Comparison of ENCODE assay signal across 15 mouse cellular contexts in genomic region chr19:45938064-45938463, GRCm38 (mm10).
DNase-seq lines count a peak whose midpoint lies in the region; ATAC-seq and TF ChIP-seq lines count a peak whose summit lies in the region.
"Had no signal": no experiment of that assay in that cellular context is flagged by ENCODE, and none has a peak within 500 bp of the region (broad histone marks: within the 10 kb centered on the region; RNA-seq: fewer than 3 reads in every experiment).

No protein-coding gene starts in this region.

- no peak; the same call in 1 of the 2 replicates for TF ChIP-seq CTCF in left cerebral cortex, adult 2 months (IDR thresholded peaks at IDR 0.05)

- H3K9me3 ChIP-seq in forebrain, embryonic 10.5 days: no peaks in the 10 kb centered on the region
- H3K9me3 ChIP-seq in hindbrain, embryonic 13.5 days: no peaks in the 10 kb centered on the region
- no peaks in the 10 kb centered on the region for H3K9me3 ChIP-seq in midbrain, embryonic 15.5 days
- H3K9me3 ChIP-seq: lung, embryonic 15.5 days had no signal

- no peak overlapping the region for H3K9ac ChIP-seq in hindbrain, embryonic 13.5 days
- H3K9ac ChIP-seq in midbrain, embryonic 15.5 days: no peak overlapping the region
- H3K9ac ChIP-seq: lung, embryonic 15.5 days had no signal

- peaks cover 15% of the 10 kb centered on the region for H3K36me3 ChIP-seq in forebrain, embryonic 10.5 days (replicated peaks)
- peaks cover 30% of the 10 kb centered on the region for H3K36me3 ChIP-seq in hindbrain, embryonic 13.5 days
- H3K36me3 ChIP-seq in midbrain, embryonic 15.5 days (replicated peaks): peaks cover under 1% of the 10 kb centered on the region

- peaks cover 19% of the 10 kb centered on the region for H3K4me1 ChIP-seq in forebrain, embryonic 10.5 days
- H3K4me1 ChIP-seq in hindbrain, embryonic 13.5 days (replicated peaks): peaks cover 18% of the 10 kb centered on the region
- peaks cover 10% of the 10 kb centered on the region for H3K4me1 ChIP-seq in midbrain, embryonic 15.5 days
- H3K4me1 ChIP-seq: lung, embryonic 15.5 days had no signal

- DNase-seq in left cerebral cortex, adult 2 months (ENCODE audit: extremely low spot score in 1 of 2, low spot score in 2 of 2): no peak
- DNase-seq in left cerebral cortex, postnatal 4 days: no peak
- DNase-seq in forebrain, embryonic 10.5 days (ENCODE audit: extremely low spot score, low spot score): no peak
- DNase-seq in lung, adult 18-20 months: no peak
- DNase-seq in layer of hippocampus, adult 9-10 months (ENCODE audit: low spot score): no peak
- DNase-seq in left cerebral cortex, postnatal 14 days (ENCODE audit: low spot score in 2 of 2): no peak
- DNase-seq: adrenal gland, postnatal 25 days; gastrocnemius, postnatal 10 days; heart, postnatal 36 days; kidney, postnatal 14 days; right cerebral cortex, postnatal 14 days had no signal

- H3K4me2 ChIP-seq in hindbrain, embryonic 13.5 days: no peak overlapping the region
- H3K4me2 ChIP-seq in midbrain, embryonic 15.5 days: no peak overlapping the region
- H3K4me2 ChIP-seq: lung, embryonic 15.5 days had no signal

- no peak overlapping the region for H3K4me3 ChIP-seq in left cerebral cortex, adult 2 months
- no peak overlapping the region for H3K4me3 ChIP-seq in forebrain, embryonic 10.5 days
- H3K4me3 ChIP-seq in hindbrain, embryonic 13.5 days: no peak overlapping the region
- H3K4me3 ChIP-seq in midbrain, embryonic 15.5 days: no peak overlapping the region
- H3K4me3 ChIP-seq: lung, embryonic 15.5 days had no signal

- intact Hi-C loops in left cerebral cortex, adult 2 months (cut with DNase I): no loop called here
- intact Hi-C loops in left cerebral cortex, postnatal 4 days (cut with DNase I): no loop called here
- intact Hi-C loops in left cerebral cortex, postnatal 14 days (cut with DNase I): no loop called here

- H3K27me3 ChIP-seq in forebrain, embryonic 10.5 days (ENCODE audit: poor library complexity, severe bottlenecking): no peaks in the 10 kb centered on the region
- H3K27me3 ChIP-seq in hindbrain, embryonic 13.5 days: no peaks in the 10 kb centered on the region
- H3K27me3 ChIP-seq in midbrain, embryonic 15.5 days (replicated peaks): no peaks in the 10 kb centered on the region
- H3K27me3 ChIP-seq: lung, embryonic 15.5 days; Patski had no signal

- H3K27ac ChIP-seq in left cerebral cortex, adult 2 months: peak overlapping the region; percentile 34; the same call in 1 of the 2 replicates
- H3K27ac ChIP-seq in forebrain, embryonic 10.5 days: peak overlapping the region; percentile 36; the same call in 1 of the 2 replicates
- H3K27ac ChIP-seq in hindbrain, embryonic 13.5 days: peak overlapping the region; percentile 66
- peak overlapping the region; percentile 62 for H3K27ac ChIP-seq in midbrain, embryonic 15.5 days
- H3K27ac ChIP-seq: lung, embryonic 15.5 days had no signal

- WGBS in forebrain, embryonic 10.5 days: 25% methylated on average over 3 of the region's 3 CpGs
- 18% methylated on average over 3 of the region's 3 CpGs for WGBS in hindbrain, embryonic 13.5 days
- WGBS in midbrain, embryonic 15.5 days: 30% methylated on average over 3 of the region's 3 CpGs

- ATAC-seq in hindbrain, embryonic 13.5 days (ENCODE audit: low FRiP score): no peak
- no peak for ATAC-seq in midbrain, embryonic 15.5 days (replicated peaks)
- ATAC-seq: Patski had no signal
